Mouse (Mus musculus): ENCODE measurements around the gene Clpp.

The Clpp gene

DNA sequence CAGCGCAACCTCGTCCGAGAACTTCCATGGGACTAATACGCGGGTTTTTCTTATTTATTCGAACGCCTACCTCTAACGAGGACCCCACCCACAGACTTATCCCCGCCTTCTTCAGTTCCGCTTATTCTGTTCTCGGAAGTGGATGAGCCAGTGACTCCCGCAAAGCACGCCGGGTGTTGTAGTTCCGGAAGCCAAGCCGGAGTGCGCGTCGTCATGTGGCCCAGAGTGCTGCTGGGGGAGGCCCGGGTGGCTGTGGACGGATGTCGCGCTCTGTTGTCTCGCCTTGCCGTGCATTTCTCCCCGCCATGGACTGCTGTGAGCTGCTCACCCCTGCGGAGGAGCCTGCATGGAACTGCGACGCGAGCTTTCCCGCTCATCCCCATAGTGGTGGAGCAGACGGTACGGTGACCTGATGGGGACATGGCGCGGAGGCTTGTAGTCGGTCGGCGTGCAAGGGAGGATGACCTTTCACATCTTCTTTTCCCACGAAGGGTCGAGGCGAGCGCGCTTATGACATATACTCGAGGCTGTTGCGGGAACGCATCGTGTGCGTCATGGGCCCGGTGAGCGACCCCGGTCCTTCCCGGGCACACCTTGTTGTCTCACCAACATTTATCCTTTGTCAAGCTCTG, at the start of gene Clpp:
Gene Clpp, plus strand, starts transcription at position 191 of the 632 bp plus-strand sequence.
- DNase-seq: peak; percentile 94

GRCm38 (mm10) chr17:56950915-56951314, 39.2 kb upstream of the Clpp start:
- DNase-seq: peak; percentile 78

- no peak for DNase-seq
These were observed 37.5 kb upstream of the Clpp start for GRCm38 (mm10) chr17:56952639-56953038.

- DNase-seq: no peak
These were observed 35.2 kb upstream of the Clpp start for GRCm38 (mm10) chr17:56954871-56955270.

DNA sequence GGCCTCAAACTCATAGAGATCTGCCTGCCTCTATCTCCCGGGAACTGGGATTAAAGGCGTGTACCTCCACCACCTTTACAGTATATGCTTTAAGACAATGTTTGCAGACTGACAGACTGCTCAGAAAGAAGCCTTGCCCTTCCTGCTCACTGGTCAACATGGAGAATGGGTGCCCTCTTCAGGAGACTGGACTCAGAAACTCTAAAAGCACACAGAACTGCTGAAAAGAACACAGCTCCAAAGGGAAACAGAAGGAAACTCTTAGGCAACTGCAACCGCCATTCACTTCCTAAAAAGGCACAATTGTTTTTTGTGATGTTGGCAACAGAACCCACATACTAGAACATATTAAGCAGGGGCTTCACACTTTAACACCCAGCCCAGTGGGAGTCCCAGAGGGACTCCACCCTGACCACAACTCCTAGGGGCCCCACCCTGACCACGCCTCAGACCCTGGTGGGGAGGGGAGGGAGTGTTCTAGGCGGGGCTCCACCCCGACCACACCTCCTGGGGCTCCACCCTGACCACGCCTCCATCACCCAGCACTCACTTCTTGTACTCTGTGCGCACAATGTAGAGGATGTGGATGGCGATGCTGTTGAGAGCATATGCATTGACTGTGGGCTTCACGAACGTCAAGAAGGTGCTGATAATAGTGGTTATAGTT, 32.2 kb upstream of the Clpp start:
- peak; percentile 30 for DNase-seq

DNA sequence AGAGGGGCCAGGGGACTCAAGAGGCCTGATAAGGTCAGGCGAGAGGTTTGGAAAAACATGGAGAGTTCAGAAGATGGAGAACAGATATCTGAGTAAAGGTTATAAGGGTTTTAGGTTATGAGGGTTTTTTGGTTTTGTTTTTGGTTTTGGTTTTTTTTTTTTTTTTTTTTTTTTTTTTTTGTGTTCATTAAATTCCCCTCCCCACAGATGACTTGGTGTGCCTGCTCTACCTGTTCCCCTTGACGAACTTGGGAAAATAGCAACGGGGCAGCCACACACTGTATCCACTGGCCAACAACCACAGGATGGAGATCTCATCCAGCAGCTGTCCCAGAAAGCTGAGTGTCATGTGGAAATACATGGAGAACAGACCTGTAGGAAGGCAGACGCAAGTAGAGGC, 31.4 kb upstream of the Clpp start:
- DNase-seq: no peak

DNA sequence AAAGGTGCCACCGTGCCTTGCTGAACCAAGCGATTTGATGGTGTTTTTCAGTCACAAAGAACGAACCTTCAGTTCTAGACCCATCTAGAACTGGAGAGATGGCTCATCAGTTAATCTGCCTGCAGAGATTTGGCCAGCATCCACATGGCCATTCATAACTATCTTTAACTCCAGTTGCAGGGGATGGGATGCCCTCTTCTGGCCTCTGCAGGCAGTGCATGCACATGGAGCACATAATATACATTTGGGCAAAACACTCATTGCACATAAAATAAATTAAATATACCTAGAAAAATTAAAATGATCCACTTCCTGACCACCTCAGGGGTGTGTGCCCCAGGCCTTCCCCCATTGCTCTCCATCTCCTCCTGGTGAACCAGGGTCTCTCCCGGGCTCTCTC, 28.2 kb upstream of the Clpp start:
- DNase-seq: no peak

GRCm38 (mm10) chr17:56962642-56963405, 27.3 kb upstream of the Clpp start:
- no peak for DNase-seq

DNA sequence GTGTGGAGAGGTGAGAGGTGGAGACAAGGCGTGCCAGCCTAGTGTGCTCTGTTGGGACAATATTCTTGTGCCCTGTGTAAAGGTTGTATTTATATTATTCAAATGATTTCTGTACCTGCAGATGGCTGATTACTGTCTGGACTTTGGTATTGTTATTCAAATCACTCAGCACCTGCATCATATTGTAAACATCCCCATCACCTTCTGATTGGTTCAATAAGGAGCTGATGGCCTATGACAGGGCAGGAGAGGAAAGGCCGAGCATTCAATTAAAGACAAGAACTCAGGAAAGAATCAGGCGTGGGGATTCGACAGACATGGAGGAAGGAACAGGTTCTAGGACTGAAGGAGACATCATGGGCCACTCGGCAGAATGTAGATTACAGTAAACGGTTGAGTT, 26.5 kb upstream of the Clpp start:
- DNase-seq: no peak

DNA sequence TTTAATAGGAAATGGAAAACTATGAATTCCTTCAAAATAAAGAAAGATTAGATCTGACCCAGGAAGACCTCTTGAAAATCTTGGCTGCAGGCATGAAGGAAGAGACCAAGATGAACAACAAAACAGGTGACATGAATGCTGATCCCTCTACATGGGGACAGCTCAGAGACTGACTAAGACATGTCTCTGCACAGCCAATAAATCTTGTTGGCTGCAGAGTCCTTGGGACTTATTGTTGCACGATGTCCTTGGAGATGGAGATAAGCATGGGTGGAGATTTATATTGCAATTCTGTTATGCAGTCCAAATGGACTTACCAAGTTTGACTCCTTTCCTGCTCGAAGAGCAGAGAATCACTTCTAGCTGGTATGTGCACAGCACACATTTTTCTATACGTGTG, 20.8 kb upstream of the Clpp start:
- DNase-seq: no peak

GRCm38 (mm10) chr17:56970081-56970480, 20.0 kb upstream of the Clpp start:
- DNase-seq: no peak

DNA sequence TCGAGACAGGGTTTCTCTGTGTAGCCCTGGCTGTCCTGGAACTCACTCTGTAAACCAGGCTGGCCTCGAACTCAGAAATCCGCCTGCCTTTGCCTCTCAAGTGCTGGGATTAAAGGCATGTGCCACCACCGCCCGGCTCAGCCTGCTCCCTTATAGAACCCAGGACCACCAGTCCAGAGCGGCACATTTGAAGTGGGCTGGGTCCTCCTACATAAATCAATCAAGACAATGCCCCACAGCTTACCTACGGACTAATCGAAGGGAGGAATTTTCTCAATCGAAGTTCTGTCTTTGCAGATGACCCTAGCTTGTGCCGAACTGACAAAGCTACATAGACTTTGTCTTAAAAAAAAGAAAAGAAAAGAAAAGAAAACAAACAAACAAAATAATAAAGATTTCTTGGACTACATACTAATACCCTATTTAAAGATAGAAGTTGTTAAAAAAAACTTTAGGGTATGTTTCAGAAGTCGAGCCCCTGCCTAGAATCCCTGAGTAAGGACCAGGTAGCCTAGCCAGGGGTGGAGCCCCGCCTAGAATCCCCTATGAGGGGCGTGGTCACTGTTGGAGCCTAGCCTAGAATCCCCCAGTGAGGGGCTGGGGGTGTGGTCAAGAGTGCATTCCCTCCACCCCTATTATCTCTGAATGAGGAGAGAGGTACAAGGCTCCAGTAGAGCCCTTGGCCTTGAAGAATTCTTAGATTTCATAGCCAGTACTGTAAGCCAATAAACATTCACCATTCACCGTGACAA, 16.0 kb upstream of the Clpp start:
- no peak for DNase-seq

DNA sequence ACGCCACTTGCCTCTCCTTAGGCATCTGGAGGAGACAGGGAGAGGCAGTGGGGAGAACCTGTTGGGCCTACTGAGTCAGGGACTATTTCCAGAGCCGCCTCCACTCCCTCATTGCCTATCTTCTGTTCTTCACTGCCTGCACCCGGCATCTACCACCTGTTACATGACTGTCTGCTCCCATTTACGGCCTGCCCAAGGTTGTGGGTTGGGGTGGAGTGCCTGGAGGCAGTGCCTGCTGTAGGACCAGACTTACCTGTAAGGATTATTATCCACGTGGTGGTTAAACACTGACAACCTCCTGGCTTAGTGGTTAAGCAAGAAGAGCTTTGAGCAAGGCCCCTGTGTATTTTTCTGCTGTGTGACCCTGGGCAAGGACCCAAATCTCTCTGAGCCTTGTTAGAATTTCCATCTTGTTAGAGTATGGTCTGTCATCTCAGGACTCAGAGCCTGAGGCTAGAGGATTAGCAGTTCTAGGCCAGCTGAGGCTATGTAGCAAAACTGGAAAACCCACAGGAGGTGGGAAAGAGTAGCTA, 15.3 kb upstream of the Clpp start:
- DNase-seq: no peak

- no peak for DNase-seq
These were observed 14.7 kb upstream of the Clpp start for GRCm38 (mm10) chr17:56975391-56975790.

GRCm38 (mm10) chr17:56976531-56977390, 13.3 kb upstream of the Clpp start:
- DNase-seq: no peak

DNA sequence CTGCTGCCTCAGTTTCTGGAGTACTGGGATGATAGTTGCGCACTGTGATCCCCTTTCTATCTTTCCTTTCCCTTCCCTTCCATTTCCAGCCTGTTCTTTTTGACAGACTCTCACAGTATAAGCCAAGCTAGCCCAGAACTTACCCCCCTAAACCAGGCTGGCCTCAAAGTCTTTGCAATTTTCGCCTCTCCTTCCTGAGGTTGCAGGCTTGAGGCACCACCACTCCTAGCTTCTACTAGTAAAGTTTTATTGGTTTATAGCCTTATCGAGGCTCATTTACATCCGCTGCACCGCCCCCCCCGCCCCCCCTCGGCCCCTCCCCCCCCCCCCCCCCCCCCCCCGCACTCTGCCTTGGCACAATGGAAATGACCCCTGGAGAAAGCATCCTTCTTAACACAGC, 10.6 kb upstream of the Clpp start:
- no peak for DNase-seq

- no peak for DNase-seq
These were observed 9.1 kb upstream of the Clpp start for GRCm38 (mm10) chr17:56981049-56981448.

GRCm38 (mm10) chr17:56982013-56982412, 8.1 kb upstream of the Clpp start, which contains the start of gene Acer1:
TSS of gene Acer1 (minus strand) at chr17:56982126.
- no peak for DNase-seq

DNA sequence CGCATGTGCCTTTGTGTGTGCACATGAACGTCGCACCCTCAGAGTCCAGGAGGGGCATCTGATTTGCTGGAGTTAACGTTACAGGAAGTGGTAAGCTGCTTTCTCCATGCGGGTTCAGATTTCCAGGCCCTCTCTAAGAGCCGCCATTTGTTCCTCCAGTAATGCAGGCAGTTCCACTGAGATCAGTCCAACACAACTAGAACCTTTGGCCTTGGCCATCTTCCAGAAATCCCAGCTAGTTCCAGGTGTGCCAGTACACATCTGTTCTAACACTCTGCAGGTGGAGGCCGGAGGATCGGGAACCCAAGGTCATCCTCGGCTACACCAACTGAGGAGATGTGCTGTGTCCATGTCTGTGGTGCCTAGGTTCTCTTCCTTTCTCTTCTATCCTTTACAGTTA, 5.2 kb upstream of the Clpp start:
- DNase-seq: no peak

DNA sequence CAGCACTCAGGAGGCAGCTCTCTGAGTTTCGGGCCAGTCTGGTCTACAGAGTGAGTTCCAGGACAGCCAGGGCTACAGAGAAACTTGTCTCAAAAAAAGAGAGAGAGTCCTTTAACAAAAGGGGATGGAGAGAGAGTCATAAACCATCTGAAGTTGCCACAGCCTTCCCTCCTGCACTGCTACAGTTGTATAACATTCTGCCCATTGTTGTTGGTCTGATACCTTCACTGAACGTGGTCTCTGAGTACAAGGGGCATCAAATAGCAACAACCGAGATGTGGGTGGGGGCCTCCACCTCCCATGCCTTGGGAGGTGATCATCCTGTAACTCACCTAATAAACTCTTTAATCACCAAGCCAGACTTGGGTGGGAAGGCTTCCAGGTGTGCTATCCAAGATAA, 4.4 kb upstream of the Clpp start:
- no peak for DNase-seq

GRCm38 (mm10) chr17:56986105-56986805, 3.9 kb upstream of the Clpp start:
- DNase-seq: no peak
